Mouse (Mus musculus) layer of hippocampus, postnatal 25 days (tissue): ENCODE measurements around the gene Hist3h2a. TPM values are rescaled to one million over a fixed set of nuclear protein-coding genes. Genes with fewer than 3 reads are reported as not detected.
A peak's percentile ranks its signal among the peaks of the same experiment; 100 is the strongest.

ENCODE experiments used
- DNase-seq, 2 experiments: peaks; one replicate each; pipeline ENCODE4 v3.0.0; 2022; ENCODE audit warnings: mixed read lengths in 2 of 2, low spot score in 1 of 2; ENCODE audit errors: extremely low spot score in 1 of 2
- microRNA-seq, 2 experiments: library from miRNA; unstranded; fragments of <30 nt; microRNA quantifications; one replicate each; pipeline ENCODE4 v1.2.0; 2021
- total RNA-seq, 2 experiments: library from RNA; stranded (reverse); gene quantifications; 2 replicates each; pipeline ENCODE4 v1.2.3; 2021

Gene Hist3h2a
- total RNA-seq, 2 experiments from 2014 or later = 66.0 to 73.9 TPM

GRCm38 (mm10) chr11:58985299-58985917 is 30.9 kb downstream of the Hist3h2a start:
- no peak for DNase-seq

DNA sequence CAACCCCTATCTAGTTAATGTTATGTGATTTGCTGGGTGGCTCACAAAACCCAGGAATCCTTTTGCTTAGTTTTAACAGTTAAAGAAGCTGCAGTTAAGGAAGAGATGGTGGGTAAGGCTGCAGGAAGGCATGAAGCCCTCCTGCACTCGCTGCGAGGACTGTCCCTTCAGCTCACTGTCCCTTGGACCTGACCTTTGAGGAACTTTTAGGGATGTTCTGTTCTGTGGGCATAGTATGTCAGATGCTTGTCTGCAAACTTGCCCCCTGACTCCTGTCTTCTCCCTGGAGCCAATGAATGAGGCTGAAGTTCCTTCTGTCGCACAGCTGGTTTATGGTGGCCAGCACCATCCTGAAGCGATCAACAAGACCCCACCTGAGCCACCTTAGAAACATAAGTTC is 34.7 kb downstream of the Hist3h2a start:
- DNase-seq = no peak

DNA sequence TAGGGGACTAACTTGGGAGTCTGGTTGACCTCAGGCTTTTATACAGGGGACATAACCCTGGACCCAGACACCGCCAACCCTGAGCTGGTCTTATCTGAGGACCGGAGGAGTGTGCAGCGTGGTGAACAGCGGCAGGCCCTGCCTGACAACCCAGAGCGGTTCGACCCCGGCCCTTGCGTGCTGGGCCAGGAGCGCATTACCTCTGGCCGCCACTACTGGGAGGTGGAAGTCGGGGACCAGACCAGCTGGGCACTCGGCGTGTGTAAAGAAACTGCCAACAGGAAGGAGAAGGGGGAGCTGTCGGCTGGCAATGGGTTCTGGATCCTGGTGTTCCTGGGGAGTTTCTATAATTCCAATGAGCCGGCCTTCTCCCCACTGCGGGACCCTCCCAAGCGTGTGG is 35.7 kb downstream of the Hist3h2a start:
- no peak for DNase-seq

- no peak for DNase-seq
Measured at GRCm38 (mm10) chr11:58990794-58991193, 36.3 kb downstream of the Hist3h2a start.

- DNase-seq = no peak
Measured at GRCm38 (mm10) chr11:58991911-58992310, 37.4 kb downstream of the Hist3h2a start.

DNA sequence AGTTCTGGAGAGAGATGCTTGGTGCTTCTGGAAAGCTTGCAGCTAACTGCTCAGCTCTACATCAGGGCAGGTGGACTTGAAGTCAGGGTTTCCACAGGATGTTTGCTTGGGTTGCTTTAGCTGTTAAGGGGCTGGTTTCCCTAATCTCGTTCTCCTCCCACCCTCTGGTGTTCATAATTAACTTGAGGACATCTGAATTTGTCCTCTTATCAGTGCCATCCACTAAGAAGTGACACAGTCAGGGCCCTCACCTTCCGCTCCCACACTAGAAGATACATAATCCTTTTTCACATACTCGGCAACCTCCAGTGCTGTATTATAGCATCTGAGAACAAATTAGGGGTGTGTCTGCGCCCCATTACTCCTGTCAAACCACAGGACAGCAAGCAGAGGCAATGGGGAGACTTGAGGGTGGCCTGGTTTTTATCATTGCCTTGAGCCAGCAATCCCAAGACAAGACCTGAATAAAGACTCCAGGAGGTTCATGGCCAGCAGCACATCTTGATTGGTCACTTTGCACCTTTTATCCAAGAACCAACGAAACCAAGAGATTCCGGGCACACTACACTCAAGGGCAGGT is 38.7 kb downstream of the Hist3h2a start:
- no peak for DNase-seq

- DNase-seq = no peak
Measured at GRCm38 (mm10) chr11:58994337-58994826, 39.9 kb downstream of the Hist3h2a start.

GRCm38 (mm10) chr11:58995061-58995806 is 40.7 kb downstream of the Hist3h2a start:
- no peak for DNase-seq

DNA sequence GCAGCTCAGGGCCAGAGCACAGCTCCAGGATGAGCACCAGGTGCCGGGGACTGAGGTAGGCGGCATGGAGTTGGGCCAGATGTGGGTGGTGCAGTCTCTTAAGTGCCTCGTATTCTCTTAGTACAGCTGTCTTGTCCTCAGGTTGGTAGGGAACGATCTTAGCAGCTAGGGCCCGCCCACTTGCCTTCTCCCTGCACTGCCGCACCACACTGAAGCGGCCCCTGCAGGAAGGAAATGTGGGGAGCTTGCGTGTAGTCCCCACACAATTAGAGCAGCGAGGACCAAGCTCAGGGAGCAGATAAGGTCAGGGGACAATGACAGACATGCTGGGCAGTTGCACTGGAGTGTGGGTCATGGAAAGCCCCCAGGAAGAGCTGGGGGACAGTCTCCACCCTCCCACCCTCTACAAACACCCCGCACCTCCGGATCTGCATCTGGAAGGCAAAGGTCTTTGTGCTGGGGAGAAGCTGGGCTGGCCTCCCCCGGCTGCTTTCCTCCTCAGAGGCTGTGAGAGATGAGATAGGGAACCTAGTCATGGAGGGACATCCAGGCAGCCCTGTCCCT is 41.4 kb downstream of the Hist3h2a start:
- DNase-seq = no peak

DNA sequence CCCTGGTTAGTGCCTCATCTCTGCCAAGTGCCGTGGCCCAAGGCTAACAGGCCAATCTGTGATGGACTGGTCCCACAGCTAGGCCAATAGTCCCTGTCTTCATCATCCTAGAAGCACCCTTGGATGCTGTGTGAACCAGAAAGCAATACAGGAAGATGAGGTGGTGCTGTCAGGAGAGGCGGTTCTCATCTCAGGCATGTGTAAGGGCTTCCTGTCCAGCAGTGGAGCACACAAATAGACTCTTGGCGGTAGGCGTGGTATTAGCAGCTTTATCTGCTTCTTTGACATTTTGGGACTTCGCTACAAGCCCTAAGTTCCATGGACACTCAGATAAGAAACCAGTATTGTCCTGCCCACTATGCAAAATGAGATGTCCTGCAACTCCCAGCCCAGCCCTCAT is 43.1 kb downstream of the Hist3h2a start:
- no peak for DNase-seq

GRCm38 (mm10) chr11:58999158-58999557 is 44.7 kb downstream of the Hist3h2a start:
- DNase-seq = no peak

- no peak for DNase-seq
Measured at GRCm38 (mm10) chr11:58999830-59000229, 45.3 kb downstream of the Hist3h2a start.

- peak; percentile 43 to 52 for DNase-seq
Measured at GRCm38 (mm10) chr11:59000635-59001034, 46.1 kb downstream of the Hist3h2a start.

- DNase-seq = no peak
Measured at GRCm38 (mm10) chr11:59002327-59003079, 48.0 kb downstream of the Hist3h2a start.

Small RNA genes lying within 50 kb of the gene (microRNA-seq; reads per million reads assigned to microRNA genes)
- gene Gm44313 = 0 to 0.20 reads per million in 2 experiments

Other genes with a start within 250 kb of the Hist3h2a start
- under 1 TPM in 1 of 2 experiments, not detected in 1; 0.09 TPM for gene Olfr318, start 230.7 kb upstream of the Hist3h2a start, total RNA-seq
- under 1 TPM; 0.10 to 0.33 TPM for gene Olfr317, start 215.5 kb upstream of the Hist3h2a start, total RNA-seq
- under 1 TPM; 0.31 to 0.34 TPM for gene Olfr316, start 202.0 kb upstream of the Hist3h2a start, total RNA-seq
- not detected for gene Olfr315, start 181.5 kb upstream of the Hist3h2a start, total RNA-seq
- not detected for gene Olfr314, start 171.7 kb upstream of the Hist3h2a start, total RNA-seq
- gene Fam183b, start 152.7 kb upstream of the Hist3h2a start, total RNA-seq = 1 to 10 TPM; 5.9 to 7.2 TPM
- not detected for gene Olfr313, start 139.7 kb upstream of the Hist3h2a start, total RNA-seq
- not detected for gene Olfr312, start 125.4 kb upstream of the Hist3h2a start, total RNA-seq
- not detected for gene Olfr311, start 115.4 kb upstream of the Hist3h2a start, total RNA-seq
- gene Gm12258, start 107.5 kb upstream of the Hist3h2a start, total RNA-seq = 10 to 100 TPM; 17.9 to 20.3 TPM
- 10 to 100 TPM in 1 of 2 experiments, 1 to 10 TPM in 1; 7.1 to 10.2 TPM for gene 2810021J22Rik, start 87.5 kb upstream of the Hist3h2a start, total RNA-seq
- 1 to 10 TPM; 9.2 to 9.3 TPM for gene Zfp39, start 50.5 kb upstream of the Hist3h2a start, total RNA-seq
- not detected for gene Btnl10, start 36.8 kb upstream of the Hist3h2a start, total RNA-seq
- 100 to 1,000 TPM; 505 to 581 TPM for gene Rnf187, start 15.8 kb upstream of the Hist3h2a start, total RNA-seq
- gene Hist3h2ba, start 5.8 kb upstream of the Hist3h2a start, total RNA-seq = 100 to 1,000 TPM in 1 of 2 experiments, 10 to 100 TPM in 1; 99.0 to 107 TPM
- 1 to 10 TPM; 5.3 to 5.5 TPM for gene Trim17, start within 50 bp of the Hist3h2a start, total RNA-seq
- gene Trim11, start 23.4 kb downstream of the Hist3h2a start, total RNA-seq = 10 to 100 TPM; 26.2 to 29.7 TPM
- gene Obscn, start 181.7 kb downstream of the Hist3h2a start, total RNA-seq = 1 to 10 TPM; 1.5 to 2.2 TPM
- 1 to 10 TPM; 7.8 to 9.4 TPM for gene Iba57, start 209.1 kb downstream of the Hist3h2a start, total RNA-seq
- 10 to 100 TPM; 20.7 to 23.4 TPM for gene Gjc2, start 228.5 kb downstream of the Hist3h2a start, total RNA-seq
- 100 to 1,000 TPM; 138 to 146 TPM for gene Guk1, start 237.5 kb downstream of the Hist3h2a start, total RNA-seq
- 10 to 100 TPM; 35.7 to 40.0 TPM for gene Mrpl55, start 247.8 kb downstream of the Hist3h2a start, total RNA-seq